Mouse (Mus musculus) cortical plate, adult 2 months (tissue): ENCODE data around the gene Gspt1.

Experiments
- CTCF ChIP-seq: fragments of 200-500 bp; IDR thresholded peaks from 2 replicates; pipeline ENCODE4 v1.5.1; 2011; ENCODE audit warnings: mild to moderate bottlenecking, control low read depth, low read length; ENCODE audit not compliant: insufficient read depth; ENCODE audit errors: extremely low read depth
- POLR2A ChIP-seq: fragments of 200-500 bp; IDR thresholded peaks from 2 replicates; pipeline ENCODE4 v1.6.1; 2011; ENCODE audit warnings: mild to moderate bottlenecking, low read length, control low read depth; ENCODE audit not compliant: insufficient read depth; ENCODE audit errors: extremely low read depth

GRCm38 (mm10) chr16:11269808-11270207 is 15.7 kb upstream of the Gspt1 start:
- TF ChIP-seq CTCF (no peak), POLR2A (no peak)
